Mouse (Mus musculus) forebrain, embryonic 11.5 days (tissue): Measurements from ENCODE around the gene Ccdc153. TPM values are rescaled to one million over a fixed set of nuclear protein-coding genes. Genes with fewer than 3 reads are reported as not detected.

Source experiments
- ATAC-seq: fragments of 200-750 bp; cut with Nextera tagmentation; replicated peaks from 2 replicates; pipeline ENCODE4 v1.8.0; 2017; ENCODE audit warnings: moderate TSS enrichment; ENCODE audit not compliant: low FRiP score
- DNase-seq: peaks from one replicate; pipeline ENCODE4 v3.0.0-alpha.2; 2017; ENCODE audit warnings: low spot score
- H3K27ac ChIP-seq: fragments of 300-500 bp; sonication (generic); 2 replicates; pipeline ENCODE4 v1.5.1; 2014; ENCODE audit warnings: low read depth, low read length
- H3K27me3 ChIP-seq: fragments of 300-500 bp; sonication (generic); 2 replicates; pipeline ENCODE4 v1.6.1; 2014; ENCODE audit warnings: mild to moderate bottlenecking, low read length, mixed read lengths; ENCODE audit not compliant: control insufficient read depth, insufficient read depth
- H3K36me3 ChIP-seq: fragments of 300-500 bp; sonication (generic); 2 replicates; pipeline ENCODE4 v1.6.1; 2014; ENCODE audit warnings: mild to moderate bottlenecking, low read length, moderate library complexity, mixed read lengths; ENCODE audit not compliant: control insufficient read depth, insufficient read depth
- H3K4me1 ChIP-seq: fragments of 300-500 bp; sonication (generic); replicated peaks from 2 replicates; pipeline ENCODE4 v1.6.1; 2014; ENCODE audit warnings: low read length, mixed read lengths; ENCODE audit not compliant: control insufficient read depth, insufficient read depth
- H3K4me2 ChIP-seq: fragments of 300-500 bp; sonication (generic); 2 replicates; pipeline ENCODE4 v1.6.1; 2014; ENCODE audit warnings: low read depth, mild to moderate bottlenecking, low read length, moderate library complexity, mixed read lengths; ENCODE audit not compliant: severe bottlenecking
- H3K4me3 ChIP-seq: fragments of 300-500 bp; sonication (generic); 2 replicates; pipeline ENCODE4 v1.5.1; 2014; ENCODE audit warnings: low read depth, low read length
- H3K9ac ChIP-seq: fragments of 300-500 bp; sonication (generic); 2 replicates; pipeline ENCODE4 v1.6.1; 2014; ENCODE audit warnings: low read length
- H3K9me3 ChIP-seq: fragments of 300-500 bp; sonication (generic); 2 replicates; pipeline ENCODE4 v1.6.1; 2016; ENCODE audit warnings: low read length, mixed read lengths; ENCODE audit not compliant: control insufficient read depth
- WGBS: fragments of 180-500 bp; shearing (Covaris S2); extraction: QIAGEN DNeasy Blood & Tissue Kit; methylation state at CpG from one replicate; pipeline ENCODE4 v1.1.7; 2014; 5-methylcytosine and 5-hydroxymethylcytosine counted together
- polyA plus RNA-seq: library from polyadenylated mRNA; unstranded; fragments of >200 nt; fragmentation: Nextera tagmentation; extraction: Ambion mirVana; gene quantifications from 2 replicates; pipeline ENCODE4 v1.2.1, GENCODE M21; 2014

Gene Ccdc153
- polyA plus RNA-seq, 1 experiment from 2014 or later, result not detected

DNA sequence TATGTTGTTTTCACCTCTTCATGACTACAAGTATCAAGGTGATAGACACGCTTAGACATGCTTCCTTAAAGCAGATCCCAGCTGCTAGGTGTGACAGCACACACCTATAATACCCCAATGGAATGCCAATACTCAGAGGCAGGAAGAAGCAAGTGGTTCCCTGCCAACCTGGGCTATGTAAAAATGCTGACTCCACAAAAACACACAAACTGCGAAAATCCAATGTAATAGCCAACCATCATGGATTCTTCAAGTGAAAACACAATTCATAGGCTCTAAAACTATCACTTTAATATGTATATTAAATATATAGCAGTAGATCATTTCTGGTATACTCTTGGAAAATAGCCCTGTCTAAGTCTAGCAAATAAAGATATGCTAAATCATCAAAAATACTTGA, 32.6 kb upstream of the Ccdc153 start:
- Histone ChIP-seq H3K36me3 (peaks cover 4% of the 10 kb centered on the region; the same call in 1 of the 2 replicates), H3K27ac (no peak overlapping the region), H3K4me2 (no peak overlapping the region), H3K9me3 (peaks cover 3% of the 10 kb centered on the region; the same call in 1 of the 2 replicates), H3K9ac (no peak overlapping the region), H3K27me3 (no peaks in the 10 kb centered on the region), H3K4me3 (no peak overlapping the region), H3K4me1 (no peaks in the 10 kb centered on the region)
- ATAC-seq, result no peak
- DNase-seq, result no peak
- WGBS, result 90% methylated on average over 2 of the region's 2 CpGs

DNA sequence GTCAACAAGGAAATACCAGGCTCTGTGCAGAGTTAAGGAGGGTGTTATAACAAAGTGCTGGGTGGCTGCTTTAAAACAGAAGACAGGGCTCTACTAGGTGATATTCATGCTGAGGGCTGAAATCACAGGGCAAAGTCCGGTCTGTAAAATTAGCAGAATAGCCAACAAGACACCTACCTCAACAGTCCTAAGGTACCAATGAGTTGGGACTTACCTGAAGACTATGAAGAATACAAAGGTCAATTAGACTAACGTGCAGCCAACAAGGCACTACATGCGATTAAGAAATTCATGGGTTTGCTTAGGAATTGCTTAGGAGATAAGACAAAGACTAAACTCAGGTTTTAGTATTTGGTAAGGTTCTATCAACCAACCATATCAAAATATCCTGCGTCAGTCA, 31.1 kb upstream of the Ccdc153 start:
- Histone ChIP-seq H3K36me3 (peaks cover 4% of the 10 kb centered on the region; the same call in 1 of the 2 replicates), H3K4me3 (no peak overlapping the region), H3K27ac (no peak overlapping the region), H3K4me1 (no peaks in the 10 kb centered on the region), H3K9ac (no peak overlapping the region), H3K9me3 (peaks cover 3% of the 10 kb centered on the region; the same call in 1 of the 2 replicates), H3K27me3 (no peaks in the 10 kb centered on the region), H3K4me2 (no peak overlapping the region)
- ATAC-seq, result no peak
- DNase-seq, result no peak
- WGBS, result 98% methylated on average over 4 of the region's 4 CpGs

DNA sequence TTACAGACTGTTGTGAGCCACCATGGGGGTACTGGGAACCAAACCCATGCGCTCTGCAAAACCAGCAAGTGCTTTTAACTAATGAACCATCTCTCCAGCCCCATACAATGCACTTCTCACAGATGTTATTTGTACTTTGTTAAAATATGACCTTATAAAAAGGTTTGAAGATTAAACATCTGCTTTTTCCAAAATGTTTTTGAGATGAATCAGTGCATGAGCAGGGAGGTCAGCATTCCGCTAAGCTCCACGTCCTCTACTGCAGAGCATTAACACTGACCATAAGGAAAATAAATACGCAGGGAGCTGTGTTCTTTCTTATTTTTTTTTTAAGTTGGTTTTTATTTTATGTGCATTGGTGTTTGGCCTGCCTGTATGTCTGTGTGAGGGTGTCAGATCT, 28.1 kb upstream of the Ccdc153 start:
- ATAC-seq (no peak), DNase-seq (no peak)
- Histone ChIP-seq H3K4me2 (no peak overlapping the region), H3K9me3 (peaks cover 3% of the 10 kb centered on the region; the same call in 1 of the 2 replicates), H3K4me1 (no peaks in the 10 kb centered on the region), H3K4me3 (no peak overlapping the region), H3K27me3 (no peaks in the 10 kb centered on the region), H3K36me3 (peaks cover 4% of the 10 kb centered on the region; the same call in 1 of the 2 replicates), H3K9ac (no peak overlapping the region), H3K27ac (no peak overlapping the region)
- WGBS, result 95% methylated on average over 4 of the region's 4 CpGs

DNA sequence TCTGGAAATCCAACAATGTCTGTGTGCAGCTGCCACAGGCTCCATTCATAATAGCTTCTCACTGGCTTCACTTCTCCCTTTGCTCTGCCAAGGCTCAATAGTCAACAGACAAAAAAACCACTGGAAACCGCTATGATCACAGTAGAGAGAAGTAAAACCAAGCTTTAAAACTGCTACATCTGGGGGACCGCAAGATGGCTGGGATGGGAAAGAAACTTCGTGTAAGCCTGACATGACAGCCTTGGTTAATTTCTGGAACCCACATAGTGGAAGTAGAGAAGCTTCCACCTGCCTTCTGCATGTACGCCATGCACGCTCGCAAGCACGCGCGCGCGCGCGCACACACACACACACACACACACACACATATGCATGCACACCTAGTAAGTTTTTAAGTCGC, 26.9 kb upstream of the Ccdc153 start:
- no peak for DNase-seq
- H3K4me2 ChIP-seq, result no peak overlapping the region
- no peaks in the 10 kb centered on the region for H3K4me1 ChIP-seq
- no peaks in the 10 kb centered on the region for H3K27me3 ChIP-seq
- no peak overlapping the region for H3K9ac ChIP-seq
- no peak overlapping the region for H3K27ac ChIP-seq
- H3K36me3 ChIP-seq, result peaks cover 4% of the 10 kb centered on the region; the same call in 1 of the 2 replicates
- H3K9me3 ChIP-seq, result peaks cover 3% of the 10 kb centered on the region; the same call in 1 of the 2 replicates
- no peak for ATAC-seq
- H3K4me3 ChIP-seq, result no peak overlapping the region
- WGBS, result 97% methylated on average over 14 of the region's 14 CpGs

DNA sequence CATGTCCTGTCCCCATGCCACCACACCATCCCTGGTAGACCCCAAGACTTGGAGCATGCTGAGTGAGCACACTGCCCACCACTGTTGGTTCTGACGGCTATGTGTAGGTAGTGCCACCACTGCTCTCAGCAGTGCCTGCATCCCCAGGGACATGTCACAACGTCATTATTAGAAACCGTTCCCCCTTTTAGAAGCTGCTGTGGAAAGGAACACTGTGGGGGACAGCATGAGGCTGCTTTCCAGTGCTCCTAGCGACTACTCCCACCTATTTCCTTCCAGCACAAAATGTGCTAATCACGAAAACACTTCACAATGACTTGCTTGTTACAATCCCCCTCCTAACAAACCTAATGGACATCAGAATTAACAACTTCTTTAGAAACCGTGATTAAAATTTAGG, 14.5 kb upstream of the Ccdc153 start:
- DNase-seq, result no peak
- Histone ChIP-seq H3K27me3 (no peaks in the 10 kb centered on the region), H3K36me3 (no peaks in the 10 kb centered on the region), H3K27ac (no peak overlapping the region), H3K4me2 (no peak overlapping the region), H3K4me1 (no peaks in the 10 kb centered on the region), H3K9me3 (no peaks in the 10 kb centered on the region; the same call in 1 of the 2 replicates), H3K9ac (no peak overlapping the region), H3K4me3 (no peak overlapping the region)
- 76% methylated on average over 6 of the region's 6 CpGs for WGBS
- no peak for ATAC-seq

DNA sequence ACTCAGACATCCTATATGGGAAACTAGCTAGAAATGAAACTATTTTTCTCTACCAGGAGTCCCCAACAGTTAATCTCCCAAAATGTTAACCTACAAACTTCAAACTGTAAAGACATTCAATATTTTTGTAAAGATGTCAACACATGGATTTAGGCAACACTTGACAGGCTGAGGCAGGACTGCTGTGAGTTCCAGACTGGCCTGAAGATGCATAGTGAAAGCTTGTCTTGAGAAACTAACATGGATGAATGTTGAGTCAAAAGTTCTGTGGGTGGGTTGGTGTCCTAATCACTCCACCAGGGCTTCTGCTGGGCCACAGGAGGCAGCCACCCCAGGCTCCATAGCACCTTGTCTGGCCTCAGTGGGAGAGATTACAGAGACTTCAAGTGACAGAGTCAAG, 8.9 kb upstream of the Ccdc153 start:
- no peak overlapping the region for H3K27ac ChIP-seq
- no peak overlapping the region for H3K9ac ChIP-seq

DNA sequence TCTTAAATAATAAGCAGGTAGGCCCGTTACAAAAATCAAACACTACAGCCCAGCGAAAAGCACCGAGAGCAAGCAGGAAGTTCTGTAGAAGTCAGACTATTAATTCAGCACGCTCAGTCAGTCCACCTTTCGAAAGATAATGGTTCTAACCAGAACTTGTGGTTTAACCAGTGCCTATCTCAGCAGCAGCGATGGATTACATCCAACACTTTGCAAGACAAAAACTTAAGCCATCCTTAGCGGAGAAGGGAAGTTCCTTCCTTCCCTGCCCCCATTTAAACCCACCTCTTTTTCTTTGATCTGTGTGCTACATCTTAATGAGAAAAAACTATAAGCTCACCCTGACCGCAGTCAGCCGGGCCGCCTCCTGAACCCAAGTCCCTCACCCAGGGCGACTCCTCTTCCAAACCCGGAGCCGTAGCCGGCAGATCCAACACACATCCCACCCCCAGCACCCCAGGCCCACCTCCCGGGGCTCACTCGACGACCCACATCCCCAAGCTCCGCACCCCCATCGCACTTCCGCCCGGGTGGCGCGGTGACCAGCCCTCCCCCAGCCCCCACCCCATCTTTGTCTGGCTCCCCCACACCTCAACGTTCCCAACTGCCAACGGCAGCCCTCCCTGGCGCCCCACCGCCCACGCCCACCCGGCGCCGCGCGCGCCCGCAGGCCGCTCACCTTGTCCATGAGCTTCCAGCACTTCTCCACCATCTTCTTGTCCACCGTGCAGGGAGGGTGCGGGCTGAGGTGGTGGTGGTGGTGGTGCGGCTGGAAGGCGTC, 7.3 kb upstream of the Ccdc153 start:
- Histone ChIP-seq H3K9me3 (no peaks in the 10 kb centered on the region), H3K36me3 (no peaks in the 10 kb centered on the region), H3K4me1 (no peaks in the 10 kb centered on the region; the same call in 1 of the 2 replicates), H3K4me2 (peak overlapping the region; percentile 77), H3K27ac (peak overlapping the region; percentile 86), H3K4me3 (peak overlapping the region; percentile 85), H3K9ac (peak overlapping the region; percentile 92), H3K27me3 (no peaks in the 10 kb centered on the region)
- ATAC-seq, result peak; percentile 79
- WGBS, result under 1% methylated on average over 40 of the region's 40 CpGs
- no peak for DNase-seq

More for the DNA sequence above, 8.9 kb upstream of the Ccdc153 start:
- no peak overlapping the region for H3K4me2 ChIP-seq
- ATAC-seq (no peak), DNase-seq (no peak)
- no peaks in the 10 kb centered on the region; the same call in 1 of the 2 replicates for H3K4me1 ChIP-seq
- H3K9me3 ChIP-seq, result no peaks in the 10 kb centered on the region
- no peaks in the 10 kb centered on the region for H3K27me3 ChIP-seq
- no peaks in the 10 kb centered on the region for H3K36me3 ChIP-seq
- no peak overlapping the region for H3K4me3 ChIP-seq

DNA sequence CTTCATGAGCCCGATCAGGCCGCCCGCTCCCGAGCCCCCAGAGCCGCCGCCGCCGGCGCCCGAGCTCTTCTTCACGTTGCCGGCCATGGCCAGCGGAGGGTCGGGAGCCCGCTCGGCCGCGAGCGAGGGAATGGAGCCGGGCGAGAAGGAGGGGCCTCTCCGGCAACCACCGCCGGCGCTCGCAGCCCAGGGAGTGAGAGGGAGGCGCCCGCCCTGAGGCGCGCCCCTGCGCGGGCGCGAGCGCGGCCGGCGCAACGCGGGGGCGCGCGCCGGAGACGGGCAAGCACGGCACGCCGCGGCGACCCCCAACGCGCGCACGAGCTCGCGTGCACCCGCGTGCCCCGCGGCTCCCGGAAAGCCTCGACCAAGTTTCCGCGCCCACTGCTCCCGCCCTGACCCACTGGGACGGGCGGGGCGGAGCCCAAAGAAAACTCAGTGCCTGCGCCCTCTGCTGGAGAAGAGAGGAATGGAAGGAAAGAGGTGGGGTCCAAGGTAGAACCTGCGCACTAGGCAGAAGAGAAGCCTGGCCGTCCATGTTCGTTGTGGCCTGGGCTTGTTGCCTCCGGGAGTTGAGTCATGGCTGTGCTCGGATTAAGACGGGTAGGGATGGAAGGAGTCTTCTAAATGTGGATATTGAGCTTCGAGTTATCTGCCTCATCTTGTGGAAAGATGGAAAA, 6.5 kb upstream of the Ccdc153 start, which contains the start of gene Cbl:
TSS of gene Cbl (minus strand) at position 248 of the 677 bp plus-strand sequence.
- Histone ChIP-seq H3K9me3 (no peaks in the 10 kb centered on the region), H3K4me1 (no peaks in the 10 kb centered on the region; the same call in 1 of the 2 replicates), H3K4me2 (peak within 1 kb of the TSS; percentile 77), H3K9ac (peak within 1 kb of the TSS; percentile 92), H3K27ac (peak within 1 kb of the TSS; percentile 86), H3K27me3 (no peaks in the 10 kb centered on the region), H3K4me3 (peak within 1 kb of the TSS; percentile 85), H3K36me3 (no peaks in the 10 kb centered on the region)
- ATAC-seq (peak; percentile 92), DNase-seq (peak; percentile 99)
- under 1% methylated on average over 55 of the region's 76 CpGs for WGBS
